Mouse (Mus musculus) midbrain, embryonic 11.5 days (tissue): Measurements from ENCODE around the gene Zbtb16. TPM values are rescaled to one million over a fixed set of nuclear protein-coding genes. Genes with fewer than 3 reads are reported as not detected.

Experiments used
- polyA plus RNA-seq: library from polyadenylated mRNA; unstranded; fragments of >200 nt; fragmentation: Nextera tagmentation; extraction: Ambion mirVana; gene quantifications from 2 replicates; pipeline ENCODE4 v1.2.1, GENCODE M21; 2014

Gene Zbtb16
- polyA plus RNA-seq, 1 experiment from 2014 or later = 15.0 TPM

Other genes starting within 250 kb of the Zbtb16 start
- gene Nnmt, start 231.1 kb downstream of the Zbtb16 start, polyA plus RNA-seq = 0.94 and 1.2 TPM in 2 replicates
- 0.11 and 0.19 TPM in 2 replicates for gene Htr3a, start 74.9 kb upstream of the Zbtb16 start, polyA plus RNA-seq
- 0.08 TPM in 1 of 2 replicates, not detected in the other for gene Htr3b, start 128.8 kb upstream of the Zbtb16 start, polyA plus RNA-seq
- 41.5 and 43.0 TPM in 2 replicates for gene Usp28, start 149.2 kb upstream of the Zbtb16 start, polyA plus RNA-seq
- gene Zw10, start 219.4 kb upstream of the Zbtb16 start, polyA plus RNA-seq = 56.1 and 62.7 TPM in 2 replicates
- 0.79 and 0.83 TPM in 2 replicates for gene Tmprss5, start 245.0 kb upstream of the Zbtb16 start, polyA plus RNA-seq